Mouse (Mus musculus) megakaryocyte-erythroid progenitor cell, adult 5-6 weeks (primary cell): ENCODE results near the gene Syt2. TPM values are rescaled to one million over a fixed set of nuclear protein-coding genes. Genes with fewer than 3 reads are reported as not detected.

Experiments used
- ATAC-seq: replicated peaks from 2 replicates; pipeline ENCODE4 v1.8.0; 2016; ENCODE audit warnings: mild to moderate bottlenecking, inconsistent platforms; ENCODE audit not compliant: severe bottlenecking, poor library complexity, low FRiP score, low TSS enrichment
- total RNA-seq, 2 experiments: library from RNA; stranded (forward) in 1 of 2; stranded (reverse) in 1 of 2; fragments of 200-1000, 215-1000 nt in 1 of 2; fragments of >200 nt in 1 of 2; fragmentation: Nextera tagmentation in 1 of 2; gene quantifications; 2 replicates each; pipeline ENCODE4 v1.2.3; 2014 to 2017

Syt2 gene
- total RNA-seq, 2 experiments from 2014 or later = 0.05 to 0.33 TPM

DNA sequence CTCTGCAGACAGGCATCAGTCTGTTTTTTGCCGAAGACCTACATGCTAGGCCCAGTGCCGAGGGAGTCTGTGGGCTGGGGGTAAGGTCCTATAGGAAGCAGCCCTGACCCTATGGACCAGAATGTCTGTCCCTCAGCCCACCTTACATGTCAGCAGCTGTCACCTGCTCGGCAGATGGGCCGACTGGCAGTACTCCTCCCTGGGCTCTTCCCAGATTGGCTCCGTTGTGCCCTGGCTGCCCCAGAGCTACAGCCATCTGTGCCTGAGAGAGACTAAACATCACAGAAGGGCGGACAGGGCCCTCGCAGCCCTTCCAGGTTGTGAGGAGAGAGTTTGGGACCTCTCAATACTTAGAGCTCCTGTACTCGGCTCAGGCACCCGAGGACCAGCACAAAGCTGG lies 52.9 kb downstream of the Syt2 start:
- ATAC-seq = no peak

DNA sequence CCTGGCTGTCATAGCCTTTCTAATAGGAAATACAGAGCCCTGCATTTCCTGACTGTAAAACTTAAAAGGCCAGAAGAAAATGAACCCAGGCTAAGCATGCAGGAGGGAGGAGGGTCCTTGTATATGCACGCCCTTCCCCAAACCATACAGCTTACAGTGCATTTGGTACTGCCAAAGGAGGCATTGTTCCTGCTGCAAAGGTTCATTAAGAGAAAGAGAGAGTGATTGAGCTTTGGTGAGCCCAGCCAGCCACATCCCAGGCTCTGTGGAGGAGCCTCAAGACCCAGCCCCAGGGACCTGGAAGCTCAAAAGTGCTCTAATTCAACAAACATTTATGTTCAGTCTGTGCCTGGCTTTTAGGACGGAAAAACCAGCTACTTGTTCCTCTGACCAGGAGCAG lies 53.7 kb downstream of the Syt2 start:
- no peak for ATAC-seq

- no peak for ATAC-seq
These were observed 54.2 kb downstream of the Syt2 start for GRCm38 (mm10) chr1:134700634-134701033.

GRCm38 (mm10) chr1:134701191-134701590 lies 54.7 kb downstream of the Syt2 start:
- ATAC-seq = no peak

GRCm38 (mm10) chr1:134703232-134703631 lies 56.8 kb downstream of the Syt2 start:
- ATAC-seq = no peak

GRCm38 (mm10) chr1:134704396-134705306 lies 58.2 kb downstream of the Syt2 start:
- ATAC-seq = 0 out of 2 replicates have a peak, but pooled peaks have one; percentile 46

DNA sequence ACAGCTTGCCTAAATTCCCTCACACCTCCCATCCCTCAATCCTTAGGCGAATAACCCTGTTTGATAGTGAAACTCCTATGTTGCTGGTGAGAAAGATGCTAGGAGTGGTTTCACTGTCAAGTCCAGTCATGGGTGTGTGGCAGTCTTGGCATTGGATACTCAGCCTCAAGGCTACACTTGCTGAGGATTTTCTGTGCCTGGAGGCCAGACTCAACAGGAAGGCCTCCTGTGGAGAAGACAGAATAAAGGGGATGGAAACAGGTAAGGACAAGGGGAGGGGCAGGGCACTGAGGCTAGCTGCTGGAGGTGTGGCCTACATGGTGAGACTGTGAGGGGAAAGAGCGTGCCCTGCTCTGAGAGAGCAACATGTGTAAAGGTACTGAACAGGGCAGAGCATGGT lies 60.1 kb downstream of the Syt2 start:
- ATAC-seq = no peak

DNA sequence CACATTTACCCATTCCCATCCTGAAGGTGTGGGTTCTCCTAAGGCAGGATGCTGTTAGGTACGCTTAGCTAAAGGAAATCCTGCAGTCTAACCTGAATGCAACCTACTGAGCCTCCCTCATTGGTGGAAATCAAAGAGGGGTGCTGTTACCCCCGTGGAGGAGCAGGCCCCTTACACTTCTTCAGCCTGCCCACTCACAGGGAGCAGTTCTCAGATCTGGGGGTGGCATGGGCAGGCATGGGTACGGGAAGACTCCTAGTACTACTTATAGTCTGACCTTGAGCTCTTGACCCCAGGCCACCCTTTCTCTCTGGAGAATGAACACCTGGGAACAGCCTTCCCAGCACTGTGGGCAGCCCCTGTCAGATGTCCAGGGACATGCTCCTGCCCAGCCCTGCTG lies 61.0 kb downstream of the Syt2 start:
- no peak for ATAC-seq

- no peak for ATAC-seq
These were observed 61.8 kb downstream of the Syt2 start for GRCm38 (mm10) chr1:134708274-134708673.

DNA sequence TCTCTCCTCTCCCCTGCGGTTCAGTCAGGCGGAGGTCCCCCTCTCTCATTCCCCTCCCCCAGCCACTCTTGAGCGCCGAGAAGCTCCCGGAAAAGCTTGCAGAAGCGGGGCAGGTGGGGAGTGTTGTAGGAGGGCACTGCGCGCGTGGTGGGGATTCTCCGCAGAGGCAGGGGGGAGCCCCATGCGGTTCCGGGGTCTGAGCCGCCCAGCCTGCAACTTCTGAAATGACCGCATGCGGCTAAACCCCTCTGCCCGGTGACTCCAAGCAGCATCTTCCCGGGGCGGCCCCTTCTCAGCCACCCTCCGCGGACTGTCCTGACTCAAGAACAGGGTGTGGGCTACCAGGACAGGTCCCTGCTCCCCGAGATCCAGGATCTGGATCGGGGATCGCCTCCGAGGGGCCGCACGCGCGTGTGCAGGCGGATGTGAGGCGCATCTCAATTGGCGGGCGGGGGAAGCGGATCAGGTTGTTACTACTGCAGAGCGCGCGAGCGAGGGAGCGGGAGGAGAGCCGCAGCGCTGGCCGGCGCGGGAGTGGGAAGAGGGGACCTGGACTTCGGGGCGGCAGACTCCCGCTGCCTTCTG lies 62.4 kb downstream of the Syt2 start:
- ATAC-seq = no peak

DNA sequence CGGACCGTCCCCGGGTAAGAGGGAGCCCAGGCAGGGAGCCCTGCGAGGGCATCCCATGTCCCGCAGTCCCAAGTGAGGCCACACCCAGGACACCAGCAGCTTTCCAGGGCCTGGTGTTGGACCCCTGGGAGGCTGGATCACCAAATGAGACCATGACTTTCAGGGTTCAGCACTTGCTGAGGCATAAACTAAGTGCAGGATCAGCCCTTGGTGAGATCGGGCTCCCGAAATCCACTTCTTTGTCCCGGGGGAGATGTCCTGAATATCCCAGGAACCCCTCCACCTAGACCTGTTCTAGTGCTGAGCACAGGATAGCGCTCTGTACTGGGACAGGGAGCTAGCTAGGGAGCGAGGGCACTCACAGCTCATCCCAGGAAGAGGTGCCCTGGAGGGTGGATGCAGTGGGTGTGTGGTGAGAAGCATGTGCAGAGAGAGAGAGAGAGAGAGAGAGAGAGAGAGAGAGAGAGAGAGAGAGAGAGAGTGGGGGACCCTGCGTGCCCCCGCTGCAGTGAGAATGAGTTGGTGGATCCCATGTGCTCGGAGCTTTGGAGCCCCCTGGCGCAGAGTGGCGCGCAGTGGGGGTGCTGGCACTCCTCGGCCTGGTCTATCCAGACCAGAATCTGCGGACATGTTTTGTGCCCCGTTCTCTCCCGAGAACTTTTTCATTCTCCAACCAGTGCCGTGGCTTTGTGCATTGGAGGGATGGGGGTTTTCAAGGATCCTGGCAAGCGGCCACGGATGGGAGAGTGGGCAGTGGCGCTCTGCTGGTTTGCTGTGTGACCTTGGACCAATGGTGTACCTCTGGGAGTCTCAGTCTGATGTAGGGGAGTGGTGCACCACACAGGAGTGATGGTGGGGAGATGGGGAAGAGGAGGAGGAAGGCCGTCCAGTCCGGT lies 63.2 kb downstream of the Syt2 start:
- ATAC-seq = no peak

GRCm38 (mm10) chr1:134711061-134711460 lies 64.6 kb downstream of the Syt2 start:
- no peak for ATAC-seq

DNA sequence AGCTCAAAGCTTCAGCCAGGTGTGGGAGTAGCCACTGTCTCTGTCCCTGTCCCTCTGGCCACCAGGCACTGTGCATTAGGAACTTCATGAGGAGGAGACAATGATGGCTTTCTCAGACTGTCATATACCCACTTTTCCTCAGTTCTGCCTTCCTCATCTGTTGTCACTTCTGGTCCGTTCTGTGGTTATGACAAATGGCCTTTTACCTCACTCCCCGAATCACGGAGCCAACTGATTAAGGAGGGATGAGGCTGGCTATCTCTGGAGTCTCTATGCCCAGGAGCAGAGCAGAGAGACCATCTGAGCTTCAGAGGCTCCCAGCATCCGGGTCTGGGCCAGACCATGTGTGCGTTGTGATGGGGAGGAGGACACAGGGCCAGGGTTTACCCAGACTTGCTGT lies 65.2 kb downstream of the Syt2 start:
- no peak for ATAC-seq

DNA sequence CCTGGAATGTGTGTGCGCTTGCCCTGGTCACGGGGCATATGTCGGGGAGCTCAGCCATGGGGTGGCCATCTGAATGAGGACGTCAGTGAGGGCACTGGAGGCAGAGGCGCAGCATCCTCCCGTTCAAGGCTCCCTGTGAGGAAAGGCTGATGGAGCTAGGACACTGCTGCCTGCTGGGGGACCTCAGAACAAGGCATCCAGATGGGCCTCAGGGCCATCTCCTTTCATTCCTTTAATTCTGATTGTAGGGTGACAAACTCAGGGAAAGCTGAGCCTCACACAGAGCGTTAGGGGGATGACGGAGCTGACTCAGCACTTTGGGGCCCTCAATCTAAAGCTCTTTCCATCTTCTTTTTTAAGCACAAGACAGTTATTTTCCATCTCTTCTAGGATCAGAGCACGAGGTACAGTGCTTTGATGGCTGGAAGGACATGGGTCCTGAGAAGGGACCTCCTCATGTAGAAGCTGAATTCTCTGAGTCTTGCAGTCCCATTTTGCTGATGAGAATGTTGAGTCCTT lies 66.4 kb downstream of the Syt2 start:
- no peak for ATAC-seq

DNA sequence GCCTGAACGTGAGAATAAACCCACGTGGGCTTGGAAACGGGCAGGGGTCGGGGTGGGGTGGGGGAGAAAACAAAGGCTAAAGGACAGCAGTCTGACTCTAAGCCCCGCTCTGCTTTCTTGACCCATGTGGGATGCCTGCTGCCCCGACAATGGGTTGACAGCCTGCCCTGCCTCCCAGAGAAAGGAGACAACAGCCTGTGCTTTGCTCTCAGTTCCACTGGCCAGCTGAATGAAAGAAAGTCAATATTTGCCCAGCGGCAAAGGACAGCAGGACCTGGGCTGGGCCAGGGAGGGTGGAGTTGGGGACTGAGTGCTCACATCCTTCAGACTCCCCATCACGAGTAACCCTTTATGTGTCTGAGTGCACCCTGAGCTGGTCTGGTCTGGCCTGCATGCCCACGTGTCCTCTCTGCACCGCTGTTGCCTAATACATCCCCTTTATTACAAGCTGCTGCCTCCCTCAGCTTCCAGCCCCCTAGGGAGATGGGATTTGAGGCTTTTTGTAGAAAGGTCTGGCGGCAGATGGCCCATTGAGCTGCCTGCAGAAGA lies 67.0 kb downstream of the Syt2 start:
- ATAC-seq = no peak

- ATAC-seq = no peak
These were observed 67.7 kb downstream of the Syt2 start for GRCm38 (mm10) chr1:134714166-134714565.

GRCm38 (mm10) chr1:134715092-134715491 lies 68.6 kb downstream of the Syt2 start:
- no peak for ATAC-seq

- ATAC-seq = peak; percentile 38; the same call in 1 of the 2 replicates
These were observed 73.3 kb downstream of the Syt2 start for GRCm38 (mm10) chr1:134719718-134720304.

DNA sequence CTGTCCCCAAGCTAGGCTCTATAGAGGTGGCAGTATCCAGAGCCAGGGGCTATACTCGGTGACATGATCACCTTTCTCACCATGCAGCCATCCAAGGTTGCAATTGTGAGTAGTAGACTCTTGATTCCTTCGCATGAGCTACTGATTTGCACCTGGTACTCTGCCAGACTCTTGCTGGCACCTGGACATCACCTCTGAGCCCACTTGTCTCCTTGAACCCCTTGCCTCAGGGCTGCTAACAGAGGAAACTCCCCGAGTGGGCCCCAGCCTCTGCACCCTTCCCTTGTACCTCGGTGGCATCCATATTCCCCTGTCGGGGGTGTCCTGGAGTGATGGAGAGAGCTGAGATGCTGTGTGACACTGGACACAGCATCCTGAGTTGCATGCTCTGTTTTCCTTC lies 75.0 kb downstream of the Syt2 start:
- ATAC-seq = no peak
